Mouse (Mus musculus): Measurements from ENCODE around the gene Cadps2.

GRCm38 (mm10) chr6:23839009-23839811 is at the start of gene Cadps2:
- TF ChIP-seq MYOG (IDR thresholded peaks at IDR 0.05; ENCODE audit: control insufficient read depth in 1 of 3, insufficient read depth in 1 of 3, insufficient read length in 2 of 3, low read depth in 2 of 3): no peak
- no peak for TF ChIP-seq POLR2A (IDR thresholded peaks at IDR 0.05; ENCODE audit: insufficient read length, low read depth)
- TF ChIP-seq E2F4 (IDR thresholded peaks at IDR 0.05; ENCODE audit: insufficient read depth): no peak
- no peak for TF ChIP-seq USF1 (IDR thresholded peaks at IDR 0.05; ENCODE audit: low read depth)
- TF ChIP-seq CEBPB (IDR thresholded peaks at IDR 0.05; ENCODE audit: insufficient read depth, poor library complexity, severe bottlenecking): no peak
- TF ChIP-seq TCF12 (IDR thresholded peaks at IDR 0.05; ENCODE audit: insufficient read depth, poor library complexity, severe bottlenecking): no peak
- TF ChIP-seq MAX (IDR thresholded peaks at IDR 0.05; ENCODE audit: low read depth): no peak
- no peak for TF ChIP-seq MYOD1 (IDR thresholded peaks at IDR 0.05; ENCODE audit: control insufficient read depth in 1 of 3, insufficient read length in 2 of 3, low read depth in 2 of 3)
- TF ChIP-seq SRF (IDR thresholded peaks at IDR 0.05; ENCODE audit: control insufficient read depth, insufficient read length, low read depth): no peak
- TF ChIP-seq POLR2AphosphoS2 (IDR thresholded peaks at IDR 0.05; ENCODE audit: insufficient read length, low read depth): no peak
- no peak for TF ChIP-seq REST (IDR thresholded peaks at IDR 0.05; ENCODE audit: insufficient read depth, insufficient read length)

All from myocyte (in vitro differentiated cells).